11 mouse cellular contexts compared by ENCODE assay signal in genomic region chr8:83656484-83657246, GRCm38 (mm10). TPM values are rescaled to one million over a fixed set of nuclear protein-coding genes. Genes with fewer than 3 reads are reported as not detected.
A peak's percentile ranks its signal among the peaks of the same experiment; 100 is the strongest.
DNase-seq lines count a peak whose midpoint lies in the region; ATAC-seq and TF ChIP-seq lines count a peak whose summit lies in the region.
"Had no signal": no experiment of that assay in that cellular context is flagged by ENCODE, and none has a peak within 500 bp of the region (broad histone marks: within the 10 kb centered on the region; RNA-seq: fewer than 3 reads in every experiment).

No protein-coding gene starts in this region.

- DNase-seq in adrenal gland, postnatal 10 days: peak; percentile 33
- DNase-seq in adrenal gland, postnatal 4 days (ENCODE audit: low spot score in 2 of 2): no peak
- DNase-seq in kidney, adult 8-10 months: no peak
- peak; percentile 81 for DNase-seq in lung, postnatal 0 days (ENCODE audit: low spot score)
- DNase-seq in gastrocnemius, adult 18-20 months (ENCODE audit: low spot score): no peak
- DNase-seq in ovary, postnatal 14 days (ENCODE audit: low spot score): no peak
- DNase-seq: cerebellum, adult 9-10 months had no signal

- peak; percentile 71; the same call in 1 of the 2 replicates for TF ChIP-seq EP300 in lung, postnatal 0 days (IDR thresholded peaks at IDR 0.05)

- no peaks in the 10 kb centered on the region for H3K27me3 ChIP-seq in kidney, embryonic 15.5 days
- no peaks in the 10 kb centered on the region for H3K27me3 ChIP-seq in intestine, embryonic 16.5 days (replicated peaks; ENCODE audit: control insufficient read depth, insufficient read depth, low read length)
- no peaks in the 10 kb centered on the region for H3K27me3 ChIP-seq in lung, postnatal 0 days (replicated peaks; ENCODE audit: insufficient read depth, low read length)
- H3K27me3 ChIP-seq: hindbrain, embryonic 15.5 days had no signal

- no peak overlapping the region for H3K4me2 ChIP-seq in kidney, embryonic 15.5 days
- H3K4me2 ChIP-seq in intestine, embryonic 16.5 days (ENCODE audit: low read depth, low read length): no peak overlapping the region
- H3K4me2 ChIP-seq in lung, postnatal 0 days (replicated peaks; ENCODE audit: low read depth, low read length): no peak overlapping the region
- H3K4me2 ChIP-seq: hindbrain, embryonic 15.5 days had no signal

- peak overlapping the region; percentile 57; the same call in 1 of the 2 replicates for H3K27ac ChIP-seq in kidney, embryonic 15.5 days
- peak overlapping the region; percentile 21; the same call in 1 of the 2 replicates for H3K27ac ChIP-seq in intestine, embryonic 16.5 days (ENCODE audit: low read length)
- H3K27ac ChIP-seq in lung, postnatal 0 days (ENCODE audit: low read length): peak overlapping the region; percentile 17
- H3K27ac ChIP-seq: hindbrain, embryonic 15.5 days had no signal

- TF ChIP-seq CTCF in lung, postnatal 0 days (IDR thresholded peaks at IDR 0.05): peak; percentile 67

- H3K4me3 ChIP-seq in kidney, embryonic 15.5 days (replicated peaks): no peak overlapping the region
- no peak overlapping the region for H3K4me3 ChIP-seq in intestine, embryonic 16.5 days (ENCODE audit: low read length)
- no peak overlapping the region for H3K4me3 ChIP-seq in lung, postnatal 0 days (ENCODE audit: low read depth, low read length)
- H3K4me3 ChIP-seq: erythroblast, embryonic 14.5 days; hindbrain, embryonic 15.5 days had no signal

- no peaks in the 10 kb centered on the region for H3K9me3 ChIP-seq in kidney, embryonic 15.5 days (replicated peaks)
- H3K9me3 ChIP-seq in intestine, embryonic 16.5 days (ENCODE audit: control insufficient read depth, low read length): no peaks in the 10 kb centered on the region
- H3K9me3 ChIP-seq in lung, postnatal 0 days (ENCODE audit: low read length): no peaks in the 10 kb centered on the region
- H3K9me3 ChIP-seq: hindbrain, embryonic 15.5 days had no signal

- peaks cover 64% of the 10 kb centered on the region for H3K4me1 ChIP-seq in kidney, embryonic 15.5 days
- H3K4me1 ChIP-seq in intestine, embryonic 16.5 days (ENCODE audit: control insufficient read depth, insufficient read depth, low read length): peaks cover 32% of the 10 kb centered on the region
- peaks cover 19% of the 10 kb centered on the region; the same call in 1 of the 2 replicates for H3K4me1 ChIP-seq in lung, postnatal 0 days (ENCODE audit: insufficient read depth, low read depth, low read length)

- peaks cover 33% of the 10 kb centered on the region for H3K36me3 ChIP-seq in kidney, embryonic 15.5 days
- no peaks in the 10 kb centered on the region for H3K36me3 ChIP-seq in intestine, embryonic 16.5 days (ENCODE audit: control insufficient read depth, insufficient read depth, low read length)
- H3K36me3 ChIP-seq in lung, postnatal 0 days (ENCODE audit: insufficient read depth, low read length): no peaks in the 10 kb centered on the region
- H3K36me3 ChIP-seq: hindbrain, embryonic 15.5 days had no signal

- WGBS in kidney, embryonic 15.5 days: 79% methylated on average over 13 of the region's 13 CpGs
- 76% methylated on average over 13 of the region's 13 CpGs for WGBS in intestine, embryonic 16.5 days
- 59% methylated on average over 13 of the region's 13 CpGs for WGBS in lung, postnatal 0 days

- H3K9ac ChIP-seq in kidney, embryonic 15.5 days: no peak overlapping the region
- no peak overlapping the region for H3K9ac ChIP-seq in intestine, embryonic 16.5 days (ENCODE audit: low read depth, low read length)
- H3K9ac ChIP-seq in lung, postnatal 0 days (replicated peaks; ENCODE audit: low read depth): no peak overlapping the region
- H3K9ac ChIP-seq: hindbrain, embryonic 15.5 days had no signal

- no peak for ATAC-seq in kidney, embryonic 15.5 days (replicated peaks; ENCODE audit: low FRiP score)
- ATAC-seq in intestine, embryonic 16.5 days: no peak
- peak; percentile 47 for ATAC-seq in lung, postnatal 0 days

RNA-seq across cellular contexts. Expression of gene Gipc1, which starts 4.2 kb away (rescaled TPM):
- total RNA-seq in adrenal gland, postnatal 10 days (2021): 10 to 100 TPM; 51.4 to 52.5 TPM
- 10 to 100 TPM; 59.2 to 72.0 TPM for total RNA-seq in adrenal gland, postnatal 4 days (2021)
- polyA plus RNA-seq in kidney, embryonic 15.5 days (2015; fragmentation: Nextera tagmentation; extraction: Ambion mirVana): 220 and 221 TPM in 2 replicates
- polyA plus RNA-seq in intestine, embryonic 16.5 days (2015; fragmentation: Nextera tagmentation; extraction: Ambion mirVana): 153 and 171 TPM in 2 replicates
- 123 and 134 TPM in 2 replicates for polyA plus RNA-seq in lung, postnatal 0 days (2015; fragmentation: Nextera tagmentation; extraction: Ambion mirVana)
- total RNA-seq in gastrocnemius, adult 18-20 months (2021): 10 to 100 TPM; 16.6 to 16.9 TPM

RNA-seq across cellular contexts. Expression of gene Ptger1, which starts 9.8 kb away (rescaled TPM):
- 1 to 10 TPM in 1 of 2 experiments, under 1 TPM in 1; 0.75 to 1.4 TPM for total RNA-seq in adrenal gland, postnatal 10 days (2021)
- total RNA-seq in adrenal gland, postnatal 4 days (2021): 1 to 10 TPM; 2.4 to 5.1 TPM
- polyA plus RNA-seq in kidney, embryonic 15.5 days (2015; fragmentation: Nextera tagmentation; extraction: Ambion mirVana): 2.4 and 2.9 TPM in 2 replicates
- polyA plus RNA-seq in intestine, embryonic 16.5 days (2015; fragmentation: Nextera tagmentation; extraction: Ambion mirVana): 1.2 and 1.5 TPM in 2 replicates
- polyA plus RNA-seq in lung, postnatal 0 days (2015; fragmentation: Nextera tagmentation; extraction: Ambion mirVana): 1.3 and 1.4 TPM in 2 replicates
- under 1 TPM in 1 of 2 experiments, not detected in 1; 0.09 TPM for total RNA-seq in gastrocnemius, adult 18-20 months (2021)

RNA-seq across cellular contexts. Expression of gene Pkn1, which starts 42.3 kb away (rescaled TPM):
- total RNA-seq in adrenal gland, postnatal 10 days (2021): 100 to 1,000 TPM; 130 to 163 TPM
- total RNA-seq in adrenal gland, postnatal 4 days (2021): 100 to 1,000 TPM; 115 to 120 TPM
- polyA plus RNA-seq in kidney, embryonic 15.5 days (2015; fragmentation: Nextera tagmentation; extraction: Ambion mirVana): 29.3 and 34.6 TPM in 2 replicates
- polyA plus RNA-seq in intestine, embryonic 16.5 days (2015; fragmentation: Nextera tagmentation; extraction: Ambion mirVana): 19.9 and 29.6 TPM in 2 replicates
- polyA plus RNA-seq in lung, postnatal 0 days (2015; fragmentation: Nextera tagmentation; extraction: Ambion mirVana): 32.2 and 34.4 TPM in 2 replicates
- 10 to 100 TPM; 23.0 to 24.3 TPM for total RNA-seq in gastrocnemius, adult 18-20 months (2021)

RNA-seq across cellular contexts. Expression of gene Dnajb1, which starts 48.7 kb away (rescaled TPM):
- 10 to 100 TPM; 24.7 to 28.8 TPM for total RNA-seq in adrenal gland, postnatal 10 days (2021)
- total RNA-seq in adrenal gland, postnatal 4 days (2021): 10 to 100 TPM; 29.4 to 29.9 TPM
- 59.1 and 60.4 TPM in 2 replicates for polyA plus RNA-seq in kidney, embryonic 15.5 days (2015; fragmentation: Nextera tagmentation; extraction: Ambion mirVana)
- 46.7 and 52.0 TPM in 2 replicates for polyA plus RNA-seq in intestine, embryonic 16.5 days (2015; fragmentation: Nextera tagmentation; extraction: Ambion mirVana)
- polyA plus RNA-seq in lung, postnatal 0 days (2015; fragmentation: Nextera tagmentation; extraction: Ambion mirVana): 34.3 and 43.6 TPM in 2 replicates
- total RNA-seq in gastrocnemius, adult 18-20 months (2021): 10 to 100 TPM in 1 of 2 experiments, 1 to 10 TPM in 1; 5.9 to 16.7 TPM

RNA-seq across cellular contexts. Expression of gene Tecr, which starts 48.9 kb away (rescaled TPM):
- total RNA-seq in adrenal gland, postnatal 10 days (2021): 100 to 1,000 TPM; 305 to 336 TPM
- 100 to 1,000 TPM; 369 to 378 TPM for total RNA-seq in adrenal gland, postnatal 4 days (2021)
- 577 and 605 TPM in 2 replicates for polyA plus RNA-seq in kidney, embryonic 15.5 days (2015; fragmentation: Nextera tagmentation; extraction: Ambion mirVana)
- 660 and 691 TPM in 2 replicates for polyA plus RNA-seq in intestine, embryonic 16.5 days (2015; fragmentation: Nextera tagmentation; extraction: Ambion mirVana)
- polyA plus RNA-seq in lung, postnatal 0 days (2015; fragmentation: Nextera tagmentation; extraction: Ambion mirVana): 273 and 293 TPM in 2 replicates
- 100 to 1,000 TPM; 512 to 541 TPM for total RNA-seq in gastrocnemius, adult 18-20 months (2021)

Comparison
In these comparisons a context has a peak if more than half of its experiments do, and no peak if none do; other contexts are left out.
1. DNase-seq: peak in adrenal gland, postnatal 10 days (single experiment) and lung, postnatal 0 days (single experiment); none in adrenal gland, postnatal 4 days (0 of 2), kidney, adult 8-10 months (0 of 2), gastrocnemius, adult 18-20 months (single experiment) and ovary, postnatal 14 days (single experiment).
2. RNA of gene Pkn1, which starts 42.3 kb away (total RNA-seq): 130 to 163 TPM in adrenal gland, postnatal 10 days and 115 to 120 TPM in adrenal gland, postnatal 4 days; 23.0 to 24.3 TPM in gastrocnemius, adult 18-20 months; every median in the first group is over 4 times any median in the second.
3. Peak in every context shown above with its lines, with median percentiles within 50 percentile points of each other: H3K27ac ChIP-seq.